Mouse (Mus musculus): ENCODE data around the gene Gm20738.
"Not testable (repeated sequence)": the region's sequence is repeated elsewhere in the genome, so short reads cannot be mapped to it uniquely, and the experiment has no call there.

Gm20738 gene

DNA sequence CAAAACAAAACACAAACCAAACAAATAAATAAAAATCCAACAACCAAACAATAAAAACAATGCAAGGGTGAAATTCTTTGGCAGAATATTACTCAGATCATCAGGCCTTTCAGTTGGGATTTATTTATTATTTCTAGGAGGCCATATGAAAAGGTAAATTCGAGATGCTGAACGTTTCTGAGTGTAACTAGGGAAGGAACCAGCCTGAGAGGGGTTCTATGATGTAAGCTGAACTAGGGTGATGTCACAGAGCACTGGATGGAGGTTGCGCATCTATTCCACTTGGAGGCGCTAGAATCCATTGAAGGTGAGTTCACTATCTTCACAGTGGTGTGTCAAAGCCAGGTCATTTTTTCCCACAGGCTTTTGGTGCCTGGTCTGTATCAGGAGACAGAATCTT lies at the start of gene Gm20738:
TSS of gene Gm20738 (plus strand) at position 301 of the 400 bp plus-strand sequence.
- not testable (repeated sequence) for DNase-seq
